Mouse (Mus musculus): ENCODE data around the gene Psmb7. TPM values are rescaled to one million over a fixed set of nuclear protein-coding genes. Genes with fewer than 3 reads are reported as not detected.

Gene Psmb7
- polyA plus RNA-seq, 1 experiment from 2014 or later = 274 TPM

GRCm38 (mm10) chr2:38641761-38642160 lies 2.1 kb downstream of the Psmb7 start:
- H3K27me3 ChIP-seq = no peaks in the 10 kb centered on the region
- H3K9ac ChIP-seq = no peak overlapping the region
- H3K4me1 ChIP-seq = peaks cover 16% of the 10 kb centered on the region
- no peak overlapping the region for H3K4me3 ChIP-seq
- no peak for ATAC-seq (ENCODE audit: insufficient number of reproducible peaks, insufficient read depth, low FRiP score, low TSS enrichment, low read depth)
- peaks cover 45% of the 10 kb centered on the region for H3K36me3 ChIP-seq
- 88% methylated on average over 1 of the region's 1 CpGs for WGBS
- H3K27ac ChIP-seq = no peak overlapping the region
- no peak overlapping the region for H3K4me2 ChIP-seq
- no peaks in the 10 kb centered on the region for H3K9me3 ChIP-seq

GRCm38 (mm10) chr2:38637716-38638267 lies 6.1 kb downstream of the Psmb7 start:
- no peak overlapping the region for H3K4me2 ChIP-seq
- no peaks in the 10 kb centered on the region for H3K9me3 ChIP-seq
- H3K4me3 ChIP-seq = no peak overlapping the region
- H3K27ac ChIP-seq = no peak overlapping the region
- WGBS = 73% methylated on average over 4 of the region's 4 CpGs
- H3K36me3 ChIP-seq = peaks cover 80% of the 10 kb centered on the region
- no peak overlapping the region for H3K9ac ChIP-seq
- ATAC-seq (ENCODE audit: insufficient number of reproducible peaks, insufficient read depth, low FRiP score, low TSS enrichment, low read depth) = no peak
- no peaks in the 10 kb centered on the region for H3K27me3 ChIP-seq
- H3K4me1 ChIP-seq = peaks cover 3% of the 10 kb centered on the region; the same call in 1 of the 2 replicates

DNA sequence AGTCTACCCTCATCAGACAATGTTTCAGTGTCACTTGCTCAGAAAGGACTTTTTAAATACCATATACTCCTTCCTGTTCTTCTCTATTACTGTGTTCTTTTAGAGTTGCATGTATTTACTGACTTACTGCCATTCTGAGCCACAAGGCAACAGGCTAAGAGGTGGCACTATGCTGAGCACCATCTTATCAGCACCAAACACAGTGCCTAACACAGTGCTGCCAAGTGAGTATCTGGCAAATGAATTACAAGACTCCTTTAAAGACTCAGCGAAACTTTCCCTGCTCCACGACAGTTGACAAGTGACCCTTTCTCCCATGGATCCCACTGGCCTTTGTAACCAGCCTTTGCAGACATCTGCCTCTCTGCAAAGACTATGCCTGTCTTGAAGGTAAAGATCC lies 13.3 kb downstream of the Psmb7 start:
- Histone ChIP-seq H3K27me3 (no peaks in the 10 kb centered on the region), H3K27ac (no peak overlapping the region), H3K9me3 (no peaks in the 10 kb centered on the region), H3K4me2 (no peak overlapping the region), H3K9ac (no peak overlapping the region), H3K36me3 (peaks cover 88% of the 10 kb centered on the region), H3K4me3 (no peak overlapping the region), H3K4me1 (no peaks in the 10 kb centered on the region)
- no peak for ATAC-seq (ENCODE audit: insufficient number of reproducible peaks, insufficient read depth, low FRiP score, low TSS enrichment, low read depth)
- WGBS = 96% methylated on average over 2 of the region's 2 CpGs

- Histone ChIP-seq H3K9ac (no peak overlapping the region), H3K4me1 (no peaks in the 10 kb centered on the region), H3K4me2 (no peak overlapping the region), H3K27me3 (no peaks in the 10 kb centered on the region), H3K36me3 (peaks cover 83% of the 10 kb centered on the region), H3K27ac (no peak overlapping the region), H3K9me3 (no peaks in the 10 kb centered on the region), H3K4me3 (no peak overlapping the region)
- no peak for ATAC-seq (ENCODE audit: insufficient number of reproducible peaks, insufficient read depth, low FRiP score, low TSS enrichment, low read depth)
- 84% methylated on average over 3 of the region's 3 CpGs for whole genome bisulfite sequencing
These were observed 14.4 kb downstream of the Psmb7 start for GRCm38 (mm10) chr2:38629451-38629850.

- H3K27ac ChIP-seq = no peak overlapping the region
- H3K9me3 ChIP-seq = no peaks in the 10 kb centered on the region
- H3K27me3 ChIP-seq = no peaks in the 10 kb centered on the region
- no peak overlapping the region for H3K4me2 ChIP-seq
- WGBS = 85% methylated on average over 4 of the region's 4 CpGs
- ATAC-seq (ENCODE audit: insufficient number of reproducible peaks, insufficient read depth, low FRiP score, low TSS enrichment, low read depth) = no peak
- H3K36me3 ChIP-seq = peaks cover 76% of the 10 kb centered on the region
- peaks cover 4% of the 10 kb centered on the region; the same call in 1 of the 2 replicates for H3K4me1 ChIP-seq
- H3K4me3 ChIP-seq = no peak overlapping the region
- H3K9ac ChIP-seq = no peak overlapping the region
These were observed 15.1 kb downstream of the Psmb7 start for GRCm38 (mm10) chr2:38628801-38629200.

DNA sequence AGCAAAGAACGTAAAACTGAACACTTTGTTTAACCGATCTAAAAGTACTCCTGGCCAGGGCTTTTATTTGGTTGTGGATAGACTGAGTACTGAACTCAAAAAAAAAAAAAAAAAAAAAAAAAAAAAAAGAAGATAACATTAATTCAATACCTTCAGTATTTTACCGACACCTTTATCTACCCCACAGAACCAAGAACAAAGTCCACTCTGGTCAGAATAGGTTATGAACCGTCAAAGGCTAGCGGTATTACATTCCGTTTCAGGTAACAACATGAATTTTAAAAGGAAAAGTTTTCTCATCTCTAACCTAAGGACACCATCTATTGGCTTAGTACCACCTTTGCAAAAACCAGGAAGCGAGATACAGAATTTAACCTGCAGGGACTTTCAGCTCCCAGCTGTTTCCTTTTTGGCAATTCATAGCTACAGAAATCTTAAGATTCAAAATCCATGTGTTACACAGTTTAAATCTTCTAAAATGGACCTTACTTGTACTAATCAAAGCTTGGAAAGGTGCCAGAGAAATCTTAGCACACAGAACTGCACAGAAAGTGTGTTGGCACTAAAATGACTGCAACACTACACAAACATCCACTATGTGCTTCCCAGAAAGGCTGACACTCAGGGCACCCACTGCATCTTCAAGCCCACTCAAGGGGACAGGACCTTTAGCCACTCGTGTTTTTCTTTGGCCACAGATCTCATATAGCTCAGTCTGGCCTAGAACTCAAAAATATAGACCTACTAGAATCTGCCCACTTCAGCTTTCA lies 19.9 kb downstream of the Psmb7 start:
- peaks cover 46% of the 10 kb centered on the region for H3K36me3 ChIP-seq
- no peaks in the 10 kb centered on the region for H3K9me3 ChIP-seq
- no peak overlapping the region for H3K4me2 ChIP-seq
- H3K4me3 ChIP-seq = no peak overlapping the region
- H3K27ac ChIP-seq = no peak overlapping the region
- peaks cover 7% of the 10 kb centered on the region for H3K4me1 ChIP-seq
- ATAC-seq (ENCODE audit: insufficient number of reproducible peaks, insufficient read depth, low FRiP score, low TSS enrichment, low read depth) = no peak
- no peak overlapping the region for H3K9ac ChIP-seq
- H3K27me3 ChIP-seq = no peaks in the 10 kb centered on the region
- WGBS = 87% methylated on average over 8 of the region's 8 CpGs

GRCm38 (mm10) chr2:38623411-38623810 lies 20.5 kb downstream of the Psmb7 start:
- peaks cover 46% of the 10 kb centered on the region for H3K36me3 ChIP-seq
- WGBS = 83% methylated on average over 3 of the region's 3 CpGs
- no peak overlapping the region for H3K4me2 ChIP-seq

GRCm38 (mm10) chr2:38621610-38622021 lies 22.3 kb downstream of the Psmb7 start:
- Histone ChIP-seq H3K27ac (no peak overlapping the region), H3K27me3 (no peaks in the 10 kb centered on the region), H3K4me2 (no peak overlapping the region), H3K4me3 (no peak overlapping the region), H3K9me3 (no peaks in the 10 kb centered on the region), H3K4me1 (peaks cover 7% of the 10 kb centered on the region), H3K36me3 (peaks cover 39% of the 10 kb centered on the region), H3K9ac (no peak overlapping the region)
- ATAC-seq (ENCODE audit: insufficient number of reproducible peaks, insufficient read depth, low FRiP score, low TSS enrichment, low read depth) = no peak
- 84% methylated on average over 6 of the region's 6 CpGs for WGBS

More at GRCm38 (mm10) chr2:38623411-38623810, 20.5 kb downstream of the Psmb7 start:
- Histone ChIP-seq H3K9me3 (no peaks in the 10 kb centered on the region), H3K9ac (no peak overlapping the region), H3K4me1 (peaks cover 7% of the 10 kb centered on the region), H3K27me3 (no peaks in the 10 kb centered on the region), H3K27ac (no peak overlapping the region), H3K4me3 (no peak overlapping the region)
- no peak for ATAC-seq (ENCODE audit: insufficient number of reproducible peaks, insufficient read depth, low FRiP score, low TSS enrichment, low read depth)

- Histone ChIP-seq H3K36me3 (peaks cover 34% of the 10 kb centered on the region), H3K27me3 (no peaks in the 10 kb centered on the region), H3K4me3 (no peak overlapping the region), H3K4me2 (no peak overlapping the region), H3K9ac (no peak overlapping the region), H3K4me1 (peaks cover 9% of the 10 kb centered on the region), H3K27ac (no peak overlapping the region), H3K9me3 (no peaks in the 10 kb centered on the region)
- no peak for ATAC-seq (ENCODE audit: insufficient number of reproducible peaks, insufficient read depth, low FRiP score, low TSS enrichment, low read depth)
- WGBS = 81% methylated on average over 4 of the region's 4 CpGs
These were observed 22.8 kb downstream of the Psmb7 start for GRCm38 (mm10) chr2:38621076-38621475.

DNA sequence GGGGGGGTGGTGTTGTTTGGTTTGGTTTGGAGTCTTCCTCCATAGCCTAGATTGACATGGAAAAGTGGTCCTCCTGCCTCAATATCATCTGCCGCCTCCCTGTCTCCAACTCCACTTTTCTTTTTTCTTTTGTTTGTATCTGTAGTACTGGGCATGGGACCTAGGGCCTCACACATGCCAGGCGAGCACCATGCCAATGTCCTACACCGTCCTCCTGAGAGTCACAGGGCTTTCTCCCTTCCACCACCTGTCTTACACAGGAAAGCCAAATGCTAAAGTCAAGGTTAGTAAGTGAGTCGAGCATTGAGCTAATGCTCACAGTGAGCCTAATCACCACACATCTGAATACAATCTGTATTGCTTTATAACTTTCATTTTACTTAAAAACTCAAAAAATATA lies 24.1 kb downstream of the Psmb7 start:
- Histone ChIP-seq H3K4me2 (no peak overlapping the region), H3K36me3 (peaks cover 23% of the 10 kb centered on the region), H3K27me3 (no peaks in the 10 kb centered on the region), H3K9ac (no peak overlapping the region), H3K4me1 (peaks cover 18% of the 10 kb centered on the region), H3K9me3 (no peaks in the 10 kb centered on the region), H3K4me3 (no peak overlapping the region), H3K27ac (no peak overlapping the region)
- ATAC-seq (ENCODE audit: insufficient number of reproducible peaks, insufficient read depth, low FRiP score, low TSS enrichment, low read depth) = no peak
- WGBS = 87% methylated on average over 4 of the region's 4 CpGs

GRCm38 (mm10) chr2:38616956-38617872 lies 26.7 kb downstream of the Psmb7 start:
- Histone ChIP-seq H3K27me3 (no peaks in the 10 kb centered on the region), H3K9ac (no peak overlapping the region), H3K36me3 (peaks cover 32% of the 10 kb centered on the region), H3K4me3 (no peak overlapping the region), H3K9me3 (no peaks in the 10 kb centered on the region), H3K4me1 (peaks cover 14% of the 10 kb centered on the region), H3K4me2 (no peak overlapping the region), H3K27ac (no peak overlapping the region)
- ATAC-seq (ENCODE audit: insufficient number of reproducible peaks, insufficient read depth, low FRiP score, low TSS enrichment, low read depth) = no peak
- WGBS = 90% methylated on average over 5 of the region's 5 CpGs

All from embryonic facial prominence, embryonic 13.5 days (tissue).